Mouse (Mus musculus) C2C12 (cell line): ENCODE measurements around the gene Tmem178. TPM values are rescaled to one million over a fixed set of nuclear protein-coding genes. Genes with fewer than 3 reads are reported as not detected.

Source experiments
- H3K27me3 ChIP-seq: one replicate; pipeline ENCODE4 v1.6.1; 2011; ENCODE audit not compliant: control insufficient read depth, insufficient read depth, insufficient read length
- H3K36me3 ChIP-seq: one replicate; pipeline ENCODE4 v1.6.1; 2011; ENCODE audit not compliant: control insufficient read depth, insufficient read depth
- H3K4me3 ChIP-seq: one replicate; pipeline ENCODE4 v1.5.1; 2011; ENCODE audit warnings: mild to moderate bottlenecking, control low read depth; ENCODE audit not compliant: poor library complexity, insufficient read depth, severe bottlenecking
- H3K79me2 ChIP-seq: one replicate; pipeline ENCODE4 v1.6.1; 2011; ENCODE audit not compliant: control insufficient read depth, insufficient read depth
- H3K79me3 ChIP-seq: one replicate; pipeline ENCODE4 v1.6.1; 2011; ENCODE audit warnings: low read depth, control low read depth
- H3ac ChIP-seq: one replicate; pipeline ENCODE3; 2011; ENCODE audit warnings: low read depth; ENCODE audit not compliant: control insufficient read depth, insufficient read length
- CEBPB ChIP-seq: IDR thresholded peaks from one replicate; pipeline ENCODE4 v1.6.1; 2011; ENCODE audit warnings: low read depth, mild to moderate bottlenecking, control low read depth, moderate library complexity
- CTCF ChIP-seq: IDR thresholded peaks from one replicate; pipeline ENCODE4 v1.5.1; 2011; ENCODE audit not compliant: control insufficient read depth, insufficient read depth, insufficient read length
- FOSL1 ChIP-seq: IDR thresholded peaks from one replicate; pipeline ENCODE4 v1.8.0; 2011; ENCODE audit warnings: mild to moderate bottlenecking, low read length; ENCODE audit not compliant: poor library complexity, insufficient read depth, severe bottlenecking
- MAX ChIP-seq: IDR thresholded peaks from one replicate; pipeline ENCODE4 v1.6.1; 2011; ENCODE audit warnings: mild to moderate bottlenecking, control low read depth
- MYOD1 ChIP-seq: IDR thresholded peaks from one replicate; pipeline ENCODE4 v1.6.1; 2011; ENCODE audit warnings: low read depth; ENCODE audit not compliant: control insufficient read depth, insufficient read length
- MYOG ChIP-seq: IDR thresholded peaks from one replicate; pipeline ENCODE4 v1.6.1; 2011; ENCODE audit not compliant: control insufficient read depth, insufficient read length; ENCODE audit errors: extremely low read depth
- USF1 ChIP-seq: IDR thresholded peaks from one replicate; pipeline ENCODE4 v1.6.1; 2011; ENCODE audit warnings: low read depth, mild to moderate bottlenecking, control low read depth, moderate library complexity
- polyA plus RNA-seq: library from polyadenylated mRNA; unstranded; fragments of >200 nt; fragmentation: generic; extraction: Trizol; gene quantifications from one replicate; pipeline ENCODE4 v1.2.1, GENCODE M21; 2012; ENCODE audit warnings: missing spikeins

Tmem178 gene
- polyA plus RNA-seq, 1 experiment = not detected

DNA sequence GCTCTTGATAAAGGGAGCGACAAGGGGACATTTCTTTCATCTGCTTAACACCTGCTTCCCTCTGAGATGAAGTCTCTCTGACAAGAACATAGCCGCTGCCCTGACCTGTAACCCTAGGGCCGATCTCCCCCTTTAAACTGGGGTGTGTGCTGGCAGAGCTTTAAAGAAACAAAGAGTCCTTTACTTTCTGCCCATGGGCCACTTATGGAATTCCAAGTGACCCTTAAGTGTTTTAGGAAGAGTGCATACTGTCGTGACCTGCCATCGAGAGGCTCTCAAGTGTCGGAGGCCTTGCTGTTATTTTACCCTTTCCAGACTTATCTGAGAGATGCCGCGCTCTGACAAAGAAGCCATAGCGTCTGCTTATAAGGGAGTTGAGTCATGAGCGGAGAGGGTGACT, 35.7 kb downstream of the Tmem178 start:
- Histone ChIP-seq H3K79me2 (no peaks in the 10 kb centered on the region), H3K79me3 (no peaks in the 10 kb centered on the region), H3K27me3 (peaks cover 11% of the 10 kb centered on the region), H3K36me3 (no peaks in the 10 kb centered on the region), H3ac (no peak overlapping the region), H3K4me3 (no peak overlapping the region)
- TF ChIP-seq FOSL1 (no peak), MYOD1 (no peak), MYOG (no peak), CEBPB (no peak), USF1 (no peak), CTCF (no peak), MAX (no peak)

DNA sequence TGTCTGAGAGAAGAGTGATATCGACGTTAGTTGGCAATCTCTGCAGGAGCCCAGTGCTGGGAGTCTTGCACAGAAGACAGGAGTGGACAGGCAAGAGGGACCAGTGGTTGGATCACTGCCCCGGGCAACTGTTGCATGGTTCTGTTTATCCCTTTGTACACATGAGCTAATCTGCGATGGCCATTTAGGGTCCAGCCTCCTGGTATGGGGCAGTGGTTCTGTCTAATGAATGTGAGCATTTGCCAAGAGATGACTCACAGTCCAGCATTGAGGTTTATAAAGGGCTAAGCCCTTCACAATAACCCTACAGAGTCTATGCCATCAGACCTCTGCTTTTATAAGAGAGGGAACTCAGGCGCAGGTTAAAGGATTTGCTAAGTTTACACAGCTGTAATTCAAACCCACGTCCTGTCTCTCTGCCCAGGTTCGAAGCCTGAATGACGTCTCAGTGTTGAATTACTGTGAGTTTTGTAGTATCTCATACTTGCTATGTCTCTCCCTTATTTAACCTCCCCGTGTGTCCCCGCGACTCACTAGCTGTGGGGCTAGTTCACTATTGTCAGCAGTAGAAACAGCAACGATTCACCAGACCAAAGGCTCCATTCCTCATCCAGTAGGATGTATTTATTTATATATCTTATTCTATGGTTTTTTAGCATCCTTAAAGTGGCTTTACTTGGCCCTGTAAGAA, 37.4 kb downstream of the Tmem178 start:
- no peaks in the 10 kb centered on the region for H3K79me3 ChIP-seq
- no peaks in the 10 kb centered on the region for H3K79me2 ChIP-seq
- H3K27me3 ChIP-seq = peaks cover 8% of the 10 kb centered on the region
- H3ac ChIP-seq = no peak overlapping the region
- H3K4me3 ChIP-seq = no peak overlapping the region
- H3K36me3 ChIP-seq = no peaks in the 10 kb centered on the region
- TF ChIP-seq CTCF (no peak), FOSL1 (no peak), MYOD1 (no peak), MAX (no peak), CEBPB (no peak), MYOG (no peak), USF1 (no peak)

DNA sequence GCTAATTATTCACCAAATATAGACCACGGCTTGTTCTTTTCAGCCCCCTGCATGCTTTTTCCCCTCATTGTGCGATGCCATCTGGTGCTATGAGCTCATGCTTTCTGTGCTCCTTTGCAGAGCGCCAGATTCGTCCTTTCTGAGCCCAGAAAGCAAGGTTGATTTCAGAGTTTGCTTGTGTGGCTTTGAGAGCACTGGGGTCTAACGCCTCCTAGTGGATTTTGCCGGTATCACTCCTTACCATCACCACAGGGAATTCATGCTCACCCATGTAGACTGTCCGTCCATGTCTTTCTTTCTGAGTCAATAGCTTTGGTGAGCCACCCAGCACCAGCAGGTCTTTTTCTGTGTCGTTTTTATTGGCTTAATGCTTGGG, 38.0 kb downstream of the Tmem178 start:
- Histone ChIP-seq H3K36me3 (no peaks in the 10 kb centered on the region), H3K79me2 (no peaks in the 10 kb centered on the region), H3K27me3 (peaks cover 8% of the 10 kb centered on the region), H3ac (no peak overlapping the region), H3K4me3 (no peak overlapping the region), H3K79me3 (no peaks in the 10 kb centered on the region)
- TF ChIP-seq USF1 (no peak), MAX (no peak), CEBPB (no peak), MYOG (no peak), FOSL1 (no peak), MYOD1 (no peak), CTCF (no peak)

DNA sequence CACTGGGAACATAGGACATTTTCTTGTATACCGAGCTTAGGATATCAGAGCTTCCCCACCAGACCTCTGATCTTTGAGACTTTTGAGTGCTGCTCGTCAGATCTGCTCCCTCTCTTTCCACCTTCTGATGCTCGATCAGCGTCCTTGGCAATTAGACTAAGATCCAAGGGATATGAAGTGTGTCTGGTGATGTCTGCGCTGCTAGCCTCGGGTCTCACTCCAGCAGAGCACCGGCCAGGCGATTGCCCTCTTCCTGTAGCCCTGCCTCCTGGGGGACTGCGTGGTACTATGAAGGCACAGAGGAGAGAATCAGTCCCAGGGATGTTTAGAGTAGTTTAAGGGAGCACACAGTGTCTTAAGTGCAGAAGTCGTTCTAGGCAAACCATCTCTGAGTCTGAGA, 38.5 kb downstream of the Tmem178 start:
- H3K4me3 ChIP-seq = no peak overlapping the region
- no peak for TF ChIP-seq CTCF
- no peak for TF ChIP-seq FOSL1
- no peak for TF ChIP-seq MYOG
- TF ChIP-seq MAX = no peak
- no peak for TF ChIP-seq MYOD1
- TF ChIP-seq CEBPB = no peak
- no peak for TF ChIP-seq USF1
- H3ac ChIP-seq = no peak overlapping the region
- no peaks in the 10 kb centered on the region for H3K79me2 ChIP-seq
- H3K79me3 ChIP-seq = no peaks in the 10 kb centered on the region
- H3K36me3 ChIP-seq = no peaks in the 10 kb centered on the region
- peaks cover 8% of the 10 kb centered on the region for H3K27me3 ChIP-seq

DNA sequence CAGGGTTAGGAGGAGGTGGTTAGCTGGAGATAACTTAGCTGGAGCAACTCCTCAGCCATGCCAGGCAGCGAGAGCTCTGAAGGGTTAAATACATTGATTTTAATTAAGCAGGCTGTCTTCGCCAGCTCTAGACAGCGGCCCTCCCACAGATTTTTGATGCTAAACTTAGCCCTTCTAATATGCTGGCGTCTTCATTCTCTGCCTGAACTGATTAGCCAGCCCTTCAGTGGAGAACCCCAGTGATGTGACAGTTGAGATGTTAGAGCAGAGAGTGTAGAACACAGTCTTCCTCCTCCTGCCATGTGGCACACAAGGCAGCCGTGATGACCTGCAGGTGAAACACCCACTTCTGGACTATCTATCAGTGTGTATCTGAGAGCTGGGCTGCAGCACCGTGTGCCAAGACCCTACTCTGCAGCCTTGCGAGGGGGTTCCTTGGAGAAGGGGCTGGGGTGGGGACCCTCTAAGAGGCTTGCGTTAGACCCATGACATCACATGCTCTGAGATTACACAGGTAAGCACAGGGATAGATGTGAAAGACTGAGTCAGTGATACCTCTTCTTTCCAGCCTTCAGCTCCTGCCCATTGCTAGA, 47.2 kb downstream of the Tmem178 start:
- Histone ChIP-seq H3ac (no peak overlapping the region), H3K79me2 (no peaks in the 10 kb centered on the region), H3K79me3 (no peaks in the 10 kb centered on the region), H3K4me3 (no peak overlapping the region), H3K36me3 (no peaks in the 10 kb centered on the region), H3K27me3 (peaks cover 17% of the 10 kb centered on the region)
- TF ChIP-seq CEBPB (no peak), MYOD1 (no peak), CTCF (no peak), MYOG (no peak), USF1 (no peak), FOSL1 (no peak), MAX (no peak)

DNA sequence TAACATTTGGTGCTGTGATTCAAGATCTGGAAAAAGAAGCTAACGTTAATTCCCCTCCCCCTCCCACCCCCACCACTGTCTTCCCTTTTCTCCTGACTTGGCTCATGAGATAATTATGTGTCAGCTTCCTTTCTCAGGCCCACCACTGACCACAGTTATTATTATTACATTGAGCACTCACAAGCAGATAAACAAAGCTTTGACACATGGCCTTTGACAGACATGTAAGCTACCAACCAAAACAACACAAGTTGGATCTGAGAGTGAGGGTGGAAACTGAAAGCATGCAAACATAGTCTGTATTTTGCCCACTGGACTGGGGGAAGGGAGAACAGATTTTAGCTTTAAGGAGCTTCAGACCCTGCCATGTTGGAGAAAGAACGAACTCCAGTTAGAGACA, 52.8 kb downstream of the Tmem178 start:
- no peaks in the 10 kb centered on the region for H3K79me2 ChIP-seq
- TF ChIP-seq CTCF (no peak), MYOD1 (no peak), MYOG (no peak)
- H3ac ChIP-seq = no peak overlapping the region
- H3K36me3 ChIP-seq = no peaks in the 10 kb centered on the region
- H3K4me3 ChIP-seq = no peak overlapping the region
- no peaks in the 10 kb centered on the region for H3K79me3 ChIP-seq
- H3K27me3 ChIP-seq = no peaks in the 10 kb centered on the region
